Mouse (Mus musculus): ENCODE data around the gene Dctd. TPM values are rescaled to one million over a fixed set of nuclear protein-coding genes. Genes with fewer than 3 reads are reported as not detected.

Dctd gene
- polyA plus RNA-seq, 1 experiment from 2014 or later = 16.0 TPM

DNA sequence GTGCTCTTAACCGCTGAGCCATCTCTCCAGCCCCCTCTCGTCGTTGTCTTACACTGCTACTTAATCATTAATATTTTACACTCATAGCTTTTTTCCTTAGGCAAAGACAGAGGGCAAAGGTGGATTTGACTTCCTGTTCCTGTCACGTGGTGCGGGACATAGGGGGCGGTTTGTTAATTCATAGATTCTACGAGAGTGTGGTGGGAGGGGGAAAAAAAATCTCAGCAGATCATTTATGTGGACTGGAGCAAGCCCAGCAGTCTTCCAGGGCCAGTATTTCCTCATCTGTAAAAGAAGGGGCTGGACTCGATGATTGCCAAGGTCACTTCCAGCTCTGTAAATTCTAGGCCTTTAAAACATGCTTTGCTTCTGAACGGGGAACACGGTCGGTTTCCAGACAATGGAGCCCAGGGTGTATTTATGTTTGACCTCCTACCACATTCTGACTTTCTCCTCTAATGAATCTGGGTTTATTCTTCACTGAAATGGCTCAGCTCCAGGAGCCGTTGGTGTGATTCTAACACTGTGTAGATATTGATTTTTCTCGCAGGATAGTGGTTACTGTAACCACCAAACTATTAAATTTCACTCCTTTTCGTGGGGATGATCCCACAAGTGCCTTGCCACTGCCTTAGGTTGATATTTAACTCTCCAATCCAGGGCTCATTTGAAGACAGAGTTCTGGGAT is 1.4 kb downstream of the Dctd start:
- ATAC-seq = no peak
- Histone ChIP-seq H3K9me3 (replicated peaks; ENCODE audit: control insufficient read depth, low read length, poor library complexity, severe bottlenecking) (no peaks in the 10 kb centered on the region), H3K27me3 (ENCODE audit: control insufficient read depth, insufficient read depth, low read depth, low read length) (no peaks in the 10 kb centered on the region), H3K36me3 (ENCODE audit: control insufficient read depth, insufficient read depth, low read length) (no peaks in the 10 kb centered on the region), H3K27ac (ENCODE audit: low read length) (no peak overlapping the region), H3K4me2 (ENCODE audit: low read length) (no peak overlapping the region), H3K4me1 (ENCODE audit: control insufficient read depth, insufficient read depth, low read length) (0 out of 2 replicates have a peak, but pooled peaks cover 2% of the 10 kb centered on the region), H3K9ac (ENCODE audit: low read depth, low read length) (no peak overlapping the region), H3K4me3 (ENCODE audit: low read depth, low read length) (no peak overlapping the region)
- 63% methylated on average over 14 of the region's 14 CpGs for WGBS

DNA sequence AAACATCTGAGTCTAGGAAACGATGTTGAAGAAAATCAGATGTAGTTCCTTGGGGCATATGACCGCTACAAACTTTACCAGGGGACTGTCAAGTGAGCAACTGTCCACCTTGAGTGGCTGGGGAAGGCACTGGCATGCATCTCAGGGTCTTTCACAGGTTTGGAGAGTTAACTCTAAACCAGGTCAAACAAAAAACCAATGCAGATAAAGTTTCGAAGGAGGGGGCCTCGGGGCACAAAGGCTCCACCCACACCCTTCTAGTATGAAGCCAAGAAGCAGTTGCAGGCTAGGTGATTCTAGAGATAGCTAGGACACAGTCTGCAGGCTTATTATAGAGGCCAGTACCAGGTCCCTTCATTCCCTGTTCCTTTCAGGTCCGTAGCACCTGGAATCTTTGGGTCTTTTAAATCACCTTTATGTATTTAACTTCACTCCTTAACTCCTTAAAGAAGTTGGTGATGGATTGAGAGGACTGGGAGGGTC is 10.5 kb downstream of the Dctd start:
- peak; percentile 50 for ATAC-seq
- no peak overlapping the region for H3K27ac ChIP-seq (ENCODE audit: low read length)
- H3K27me3 ChIP-seq (ENCODE audit: control insufficient read depth, insufficient read depth, low read depth, low read length) = no peaks in the 10 kb centered on the region
- no peaks in the 10 kb centered on the region for H3K9me3 ChIP-seq (replicated peaks; ENCODE audit: control insufficient read depth, low read length, poor library complexity, severe bottlenecking)
- H3K4me2 ChIP-seq (ENCODE audit: low read length) = peak overlapping the region; percentile 86
- H3K4me1 ChIP-seq (ENCODE audit: control insufficient read depth, insufficient read depth, low read length) = peaks cover 5% of the 10 kb centered on the region; the same call in 1 of the 2 replicates
- peak overlapping the region; percentile 71 for H3K4me3 ChIP-seq (ENCODE audit: low read depth, low read length)
- no peaks in the 10 kb centered on the region for H3K36me3 ChIP-seq (ENCODE audit: control insufficient read depth, insufficient read depth, low read length)
- H3K9ac ChIP-seq (ENCODE audit: low read depth, low read length) = peak overlapping the region; percentile 70
- 45% methylated on average over 5 of the region's 5 CpGs for WGBS

DNA sequence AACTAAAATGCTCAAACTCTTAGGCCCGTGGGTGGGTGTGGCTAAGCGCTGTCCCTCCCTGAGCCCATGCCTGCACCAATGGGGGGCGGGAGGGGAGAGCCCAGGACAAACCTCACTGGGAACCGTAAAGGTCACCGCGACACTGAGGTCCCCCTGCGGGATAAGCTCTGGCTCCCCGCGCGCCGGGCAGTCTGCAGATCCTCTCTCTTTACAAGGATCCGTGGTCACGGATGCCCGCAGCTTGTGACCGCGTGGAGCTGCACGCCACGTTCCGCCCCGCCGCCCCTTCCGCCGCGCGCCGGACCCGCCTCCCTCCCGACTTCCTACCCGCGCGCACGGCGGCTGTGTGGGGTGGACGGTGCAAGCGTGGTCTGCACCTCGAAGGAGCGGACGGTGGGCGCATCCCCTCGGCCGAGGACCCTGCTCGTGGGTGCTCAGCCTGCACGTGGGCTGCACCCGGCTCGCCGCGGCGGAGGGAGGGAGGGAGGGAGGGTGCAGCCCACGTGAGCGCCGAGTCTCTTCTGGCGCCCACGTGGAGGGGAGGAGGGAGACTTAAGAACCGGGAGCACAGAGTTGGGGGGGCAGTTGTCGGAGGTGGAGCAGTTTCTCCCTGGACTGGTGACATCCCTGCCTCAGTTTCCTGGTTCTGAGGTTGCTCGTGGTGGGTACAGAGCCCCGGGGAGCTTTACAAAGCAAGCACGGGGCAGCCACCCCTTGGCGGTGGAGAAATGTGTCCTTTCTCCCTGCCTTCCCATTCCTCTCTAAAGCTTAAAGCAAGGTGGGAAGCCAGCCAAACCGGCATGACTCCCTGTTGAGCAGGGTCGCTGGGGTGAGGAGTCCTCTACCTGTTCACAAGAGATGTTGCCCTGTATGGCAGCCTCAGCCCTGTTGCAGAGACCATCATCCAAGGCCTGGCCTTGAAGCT is 11.2 kb downstream of the Dctd start:
- peak; percentile 91 for ATAC-seq
- Histone ChIP-seq H3K4me3 (ENCODE audit: low read depth, low read length) (peak overlapping the region; percentile 71), H3K36me3 (ENCODE audit: control insufficient read depth, insufficient read depth, low read length) (no peaks in the 10 kb centered on the region), H3K4me1 (ENCODE audit: control insufficient read depth, insufficient read depth, low read length) (peaks cover 5% of the 10 kb centered on the region; the same call in 1 of the 2 replicates), H3K4me2 (ENCODE audit: low read length) (peak overlapping the region; percentile 86), H3K27me3 (ENCODE audit: control insufficient read depth, insufficient read depth, low read depth, low read length) (no peaks in the 10 kb centered on the region), H3K27ac (ENCODE audit: low read length) (no peak overlapping the region), H3K9me3 (replicated peaks; ENCODE audit: control insufficient read depth, low read length, poor library complexity, severe bottlenecking) (no peaks in the 10 kb centered on the region), H3K9ac (ENCODE audit: low read depth, low read length) (peak overlapping the region; percentile 70)
- under 1% methylated on average over 49 of the region's 61 CpGs for WGBS

- H3K36me3 ChIP-seq (ENCODE audit: control insufficient read depth, insufficient read depth, low read length) = peaks cover 3% of the 10 kb centered on the region; the same call in 1 of the 2 replicates
- H3K4me3 ChIP-seq (ENCODE audit: low read depth, low read length) = no peak overlapping the region
- H3K27me3 ChIP-seq (ENCODE audit: control insufficient read depth, insufficient read depth, low read depth, low read length) = no peaks in the 10 kb centered on the region
- no peak overlapping the region for H3K27ac ChIP-seq (ENCODE audit: low read length)
- H3K9ac ChIP-seq (ENCODE audit: low read depth, low read length) = no peak overlapping the region
- ATAC-seq = no peak
- no peak overlapping the region for H3K4me2 ChIP-seq (ENCODE audit: low read length)
- H3K4me1 ChIP-seq (ENCODE audit: control insufficient read depth, insufficient read depth, low read length) = peaks cover 3% of the 10 kb centered on the region; the same call in 1 of the 2 replicates
- WGBS = 81% methylated on average over 6 of the region's 6 CpGs
- peaks cover 2% of the 10 kb centered on the region; the same call in 1 of the 2 replicates for H3K9me3 ChIP-seq (replicated peaks; ENCODE audit: control insufficient read depth, low read length, poor library complexity, severe bottlenecking)
Measured at GRCm38 (mm10) chr8:48114591-48114990, 15.7 kb downstream of the Dctd start.

GRCm38 (mm10) chr8:48122991-48123390 is 24.1 kb downstream of the Dctd start:
- ATAC-seq = no peak
- Histone ChIP-seq H3K4me2 (ENCODE audit: low read length) (no peak overlapping the region), H3K36me3 (ENCODE audit: control insufficient read depth, insufficient read depth, low read length) (peaks cover 3% of the 10 kb centered on the region; the same call in 1 of the 2 replicates), H3K27me3 (ENCODE audit: control insufficient read depth, insufficient read depth, low read depth, low read length) (no peaks in the 10 kb centered on the region), H3K27ac (ENCODE audit: low read length) (no peak overlapping the region), H3K9me3 (replicated peaks; ENCODE audit: control insufficient read depth, low read length, poor library complexity, severe bottlenecking) (peaks cover 1% of the 10 kb centered on the region; the same call in 1 of the 2 replicates), H3K4me3 (ENCODE audit: low read depth, low read length) (no peak overlapping the region), H3K4me1 (ENCODE audit: control insufficient read depth, insufficient read depth, low read length) (no peaks in the 10 kb centered on the region), H3K9ac (ENCODE audit: low read depth, low read length) (no peak overlapping the region)
- WGBS = 95% methylated on average over 1 of the region's 1 CpGs

GRCm38 (mm10) chr8:48124857-48125256 is 26.0 kb downstream of the Dctd start:
- Histone ChIP-seq H3K27me3 (ENCODE audit: control insufficient read depth, insufficient read depth, low read depth, low read length) (no peaks in the 10 kb centered on the region), H3K4me2 (ENCODE audit: low read length) (no peak overlapping the region), H3K9ac (ENCODE audit: low read depth, low read length) (no peak overlapping the region), H3K27ac (ENCODE audit: low read length) (no peak overlapping the region), H3K9me3 (replicated peaks; ENCODE audit: control insufficient read depth, low read length, poor library complexity, severe bottlenecking) (no peaks in the 10 kb centered on the region), H3K36me3 (ENCODE audit: control insufficient read depth, insufficient read depth, low read length) (no peaks in the 10 kb centered on the region), H3K4me1 (ENCODE audit: control insufficient read depth, insufficient read depth, low read length) (no peaks in the 10 kb centered on the region), H3K4me3 (ENCODE audit: low read depth, low read length) (no peak overlapping the region)
- WGBS = 55% methylated on average over 8 of the region's 8 CpGs
- no peak for ATAC-seq

GRCm38 (mm10) chr8:48126954-48127353 is 28.1 kb downstream of the Dctd start:
- Histone ChIP-seq H3K4me3 (ENCODE audit: low read depth, low read length) (no peak overlapping the region), H3K4me1 (ENCODE audit: control insufficient read depth, insufficient read depth, low read length) (no peaks in the 10 kb centered on the region), H3K36me3 (ENCODE audit: control insufficient read depth, insufficient read depth, low read length) (no peaks in the 10 kb centered on the region), H3K27ac (ENCODE audit: low read length) (no peak overlapping the region), H3K27me3 (ENCODE audit: control insufficient read depth, insufficient read depth, low read depth, low read length) (no peaks in the 10 kb centered on the region), H3K9ac (ENCODE audit: low read depth, low read length) (no peak overlapping the region), H3K4me2 (ENCODE audit: low read length) (no peak overlapping the region), H3K9me3 (replicated peaks; ENCODE audit: control insufficient read depth, low read length, poor library complexity, severe bottlenecking) (no peaks in the 10 kb centered on the region)
- 76% methylated on average over 13 of the region's 13 CpGs for WGBS
- ATAC-seq = 0 out of 2 replicates have a peak, but pooled peaks have one; percentile 16

DNA sequence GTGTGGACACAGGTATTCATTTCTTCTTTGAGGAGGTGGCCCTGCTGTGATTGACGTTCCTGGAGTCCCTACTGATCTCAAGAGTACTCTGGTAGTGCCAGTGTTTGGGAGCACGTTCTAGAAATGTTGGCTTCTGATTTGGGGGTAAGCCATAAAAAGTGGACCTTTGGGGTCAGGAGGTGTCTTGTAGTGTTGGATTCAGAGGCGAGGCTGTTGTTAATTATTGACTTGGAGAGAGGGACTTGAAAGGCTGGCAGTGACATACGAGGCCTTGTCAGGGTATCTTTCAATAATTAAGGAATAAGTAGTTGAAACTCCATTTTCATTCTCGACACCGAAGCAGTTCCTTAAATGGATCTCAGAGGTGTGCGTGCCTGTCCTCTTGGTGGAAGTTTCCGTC is 31.4 kb downstream of the Dctd start:
- no peaks in the 10 kb centered on the region for H3K4me1 ChIP-seq (ENCODE audit: control insufficient read depth, insufficient read depth, low read length)
- no peaks in the 10 kb centered on the region for H3K36me3 ChIP-seq (ENCODE audit: control insufficient read depth, insufficient read depth, low read length)
- no peaks in the 10 kb centered on the region for H3K27me3 ChIP-seq (ENCODE audit: control insufficient read depth, insufficient read depth, low read depth, low read length)
- no peaks in the 10 kb centered on the region for H3K9me3 ChIP-seq (replicated peaks; ENCODE audit: control insufficient read depth, low read length, poor library complexity, severe bottlenecking)
- H3K27ac ChIP-seq (ENCODE audit: low read length) = no peak overlapping the region
- H3K4me3 ChIP-seq (ENCODE audit: low read depth, low read length) = no peak overlapping the region
- H3K4me2 ChIP-seq (ENCODE audit: low read length) = no peak overlapping the region
- 86% methylated on average over 8 of the region's 8 CpGs for WGBS
- H3K9ac ChIP-seq (ENCODE audit: low read depth, low read length) = no peak overlapping the region
- no peak for ATAC-seq
